ENCODE assay signal across 17 mouse cellular contexts in genomic region chr2:35193976-35194375, GRCm38 (mm10).
"Had no signal": no experiment of that assay in that cellular context is flagged by ENCODE, and none has a peak within 500 bp of the region (broad histone marks: within the 10 kb centered on the region; RNA-seq: fewer than 3 reads in every experiment).

No protein-coding gene starts in this region.

- H3K9ac ChIP-seq: intestine, embryonic 15.5 days; kidney, embryonic 15.5 days; limb, embryonic 15.5 days; midbrain, embryonic 15.5 days; neural tube, embryonic 12.5 days; stomach, embryonic 15.5 days had no signal

- H3K36me3 ChIP-seq: intestine, embryonic 15.5 days had no signal

- H3K27me3 ChIP-seq: intestine, embryonic 15.5 days; kidney, embryonic 15.5 days; limb, embryonic 15.5 days; megakaryocyte, embryonic 14.5 days; midbrain, embryonic 15.5 days; neural tube, embryonic 12.5 days; stomach, embryonic 15.5 days had no signal

- H3K4me2 ChIP-seq: intestine, embryonic 15.5 days; kidney, embryonic 15.5 days; limb, embryonic 15.5 days; midbrain, embryonic 11.5 days; midbrain, embryonic 15.5 days; neural tube, embryonic 12.5 days; stomach, embryonic 15.5 days had no signal

- H3K4me3 ChIP-seq: intestine, embryonic 15.5 days; kidney, embryonic 15.5 days; limb, embryonic 15.5 days; megakaryocyte, embryonic 14.5 days; midbrain, embryonic 15.5 days; neural tube, embryonic 12.5 days; stomach, embryonic 15.5 days had no signal

- ATAC-seq: intestine, embryonic 15.5 days; lung, postnatal 0 days; midbrain, embryonic 15.5 days had no signal

- DNase-seq: kidney, adult 18-20 months; kidney, postnatal 14 days; layer of hippocampus, postnatal 36 days; lung, adult 2 months; lung, postnatal 4 days; right cerebral cortex, postnatal 14 days; thymus, adult 18-20 months; thymus, postnatal 14 days had no signal

- H3K27ac ChIP-seq: intestine, embryonic 15.5 days; kidney, embryonic 15.5 days; limb, embryonic 15.5 days; midbrain, embryonic 15.5 days; neural tube, embryonic 12.5 days; stomach, embryonic 15.5 days had no signal

- H3K4me1 ChIP-seq: limb, embryonic 15.5 days; stomach, embryonic 15.5 days had no signal

- H3K9me3 ChIP-seq: intestine, embryonic 15.5 days; kidney, embryonic 15.5 days; limb, embryonic 15.5 days; megakaryocyte, embryonic 14.5 days; midbrain, embryonic 15.5 days; neural tube, embryonic 12.5 days; stomach, embryonic 15.5 days had no signal
